Mouse (Mus musculus): ENCODE results near the gene Wdr46.

- TF ChIP-seq CTCF (IDR thresholded peaks at IDR 0.05) (peak; percentile 76), EP300 (IDR thresholded peaks at IDR 0.05) (no peak)
Measured at GRCm38 (mm10) chr17:33924577-33925283, 15.7 kb upstream of the Wdr46 start.

Data from lung, postnatal 0 days (tissue).